22 mouse cellular contexts compared by ENCODE assay signal in genomic region chr13:46774998-46775397, GRCm38 (mm10). TPM values are rescaled to one million over a fixed set of nuclear protein-coding genes. Genes with fewer than 3 reads are reported as not detected.
A peak's percentile ranks its signal among the peaks of the same experiment; 100 is the strongest.
DNase-seq lines count a peak whose midpoint lies in the region; ATAC-seq and TF ChIP-seq lines count a peak whose summit lies in the region.
"Had no signal": no experiment of that assay in that cellular context is flagged by ENCODE, and none has a peak within 500 bp of the region (broad histone marks: within the 10 kb centered on the region; RNA-seq: fewer than 3 reads in every experiment).

No protein-coding gene starts in this region.

- no peak for DNase-seq in G1E (ENCODE audit: low spot score)
- DNase-seq in MEL-GATA-1-ER (ENCODE audit: extremely low read depth, low read depth), result peak; percentile 26
- DNase-seq in embryonic facial prominence, embryonic 10.5 days (ENCODE audit: low spot score), result no peak
- no peak for DNase-seq in kidney, adult 11 months
- DNase-seq in thymus, adult 18-20 months, result no peak
- DNase-seq: adrenal gland, adult 8-10 months; adrenal gland, postnatal 36 days; cerebellum, adult 11 months; cerebellum, adult 8-10 months; cerebellum, postnatal 14 days; gastrocnemius, adult 2 months; gastrocnemius, postnatal 25 days; heart, adult 11 months; heart, postnatal 10 days had no signal

- ATAC-seq in G1E (ENCODE audit: extremely low read depth, insufficient number of reproducible peaks, low FRiP score, poor library complexity, severe bottlenecking), result peak; percentile 63
- ATAC-seq in megakaryocyte, adult 5-6 weeks (ENCODE audit: poor library complexity, severe bottlenecking), result peak; percentile 82
- ATAC-seq in monocyte, adult 5-6 weeks (replicated peaks; ENCODE audit: insufficient number of reproducible peaks, low FRiP score, low TSS enrichment, poor library complexity, severe bottlenecking), result peak; percentile 71
- ATAC-seq: forebrain, embryonic 14.5 days; hindbrain, postnatal 0 days had no signal

- no peaks in the 10 kb centered on the region for H3K9me3 ChIP-seq in G1E (replicated peaks)
- no peaks in the 10 kb centered on the region for H3K9me3 ChIP-seq in embryonic facial prominence, embryonic 10.5 days
- H3K9me3 ChIP-seq: embryonic facial prominence, embryonic 15.5 days; hindbrain, embryonic 13.5 days had no signal

- H3K36me3 ChIP-seq in G1E (replicated peaks), result no peaks in the 10 kb centered on the region
- H3K36me3 ChIP-seq in embryonic facial prominence, embryonic 10.5 days (replicated peaks), result peaks cover 70% of the 10 kb centered on the region

- H3K27ac ChIP-seq in embryonic facial prominence, embryonic 10.5 days (replicated peaks), result no peak overlapping the region
- H3K27ac ChIP-seq: embryonic facial prominence, embryonic 15.5 days; forebrain, embryonic 10.5 days; gastrocnemius, adult 2 months; hindbrain, embryonic 13.5 days; hindbrain, postnatal 0 days had no signal

- H3K4me1 ChIP-seq in G1E (ENCODE audit: insufficient read depth, low read depth, low read length), result peaks cover 5% of the 10 kb centered on the region
- peaks cover 7% of the 10 kb centered on the region for H3K4me1 ChIP-seq in embryonic facial prominence, embryonic 10.5 days
- H3K4me1 ChIP-seq: embryonic facial prominence, embryonic 15.5 days; forebrain, embryonic 10.5 days; hindbrain, embryonic 13.5 days had no signal

- 92% methylated on average over 5 of the region's 5 CpGs for WGBS in embryonic facial prominence, embryonic 10.5 days

- no peak overlapping the region for H3K4me3 ChIP-seq in G1E (ENCODE audit: low read depth, low read length)
- no peak overlapping the region for H3K4me3 ChIP-seq in embryonic facial prominence, embryonic 10.5 days
- H3K4me3 ChIP-seq: embryonic facial prominence, embryonic 15.5 days; erythroblast, embryonic 14.5 days; forebrain, embryonic 10.5 days; gastrocnemius, adult 2 months; hindbrain, embryonic 13.5 days had no signal

- no peak for TF ChIP-seq CTCF in G1E (IDR thresholded peaks at IDR 0.05; ENCODE audit: low read depth, low read length)

- peaks cover 13% of the 10 kb centered on the region for H3K27me3 ChIP-seq in G1E (ENCODE audit: insufficient read depth, low read length)
- no peaks in the 10 kb centered on the region for H3K27me3 ChIP-seq in embryonic facial prominence, embryonic 10.5 days (replicated peaks; ENCODE audit: low read depth, poor library complexity, severe bottlenecking)
- H3K27me3 ChIP-seq: embryonic facial prominence, embryonic 15.5 days; hindbrain, embryonic 13.5 days had no signal

RNA-seq across cellular contexts. Expression of gene Nup153, which starts 47.3 kb away (rescaled TPM):
- total RNA-seq in G1E (2014; fragmentation: Nextera tagmentation) (186 and 235 TPM in 2 replicates), G1E (2017) (89.2 and 92.3 TPM in 2 replicates)
- polyA plus RNA-seq in G1E (2012), result 21.1 and 24.8 TPM in 2 replicates
- 63.5 and 86.7 TPM in 2 replicates for total RNA-seq in megakaryocyte, adult 5-6 weeks (2015)
- total RNA-seq in megakaryocyte, adult 5-6 weeks (2017), result 52.0 and 57.3 TPM in 2 replicates
- 103 to 122 TPM (median 110 TPM) in 3 replicates for total RNA-seq in monocyte, adult 5-6 weeks (2017)
- polyA plus RNA-seq in embryonic facial prominence, embryonic 10.5 days (2016; fragmentation: Nextera tagmentation; extraction: Ambion mirVana), result 34.3 and 36.9 TPM in 2 replicates
